Mouse (Mus musculus): ENCODE data around the gene Mpp3. TPM values are rescaled to one million over a fixed set of nuclear protein-coding genes. Genes with fewer than 3 reads are reported as not detected.

Mpp3 gene
- polyA plus RNA-seq, 1 experiment: not detected

DNA sequence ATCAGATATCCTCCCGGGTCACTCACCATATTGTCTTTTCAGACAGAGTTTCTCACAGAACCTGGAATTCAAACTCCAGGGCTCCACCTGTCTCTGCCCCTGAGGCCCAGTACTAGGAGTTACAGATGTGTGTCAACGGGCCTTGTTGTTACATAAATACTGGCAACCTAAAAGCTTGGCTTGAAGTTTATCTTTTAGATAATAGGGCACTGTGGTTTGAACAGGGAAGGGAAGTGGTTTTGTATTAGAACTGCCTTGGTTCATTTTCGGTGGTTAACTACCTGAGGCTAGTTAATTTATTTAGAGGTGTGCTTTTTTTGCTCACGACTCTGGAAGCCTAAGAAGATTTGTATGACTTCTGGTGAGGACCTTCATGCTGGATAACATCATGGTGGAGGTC, 74.8 kb downstream of the Mpp3 start:
- no peak overlapping the region for H3K4me3 ChIP-seq (replicated peaks)
- H3K9me3 ChIP-seq (ENCODE audit: control insufficient read depth, low read length): no peaks in the 10 kb centered on the region
- H3K27me3 ChIP-seq (ENCODE audit: control insufficient read depth): peaks cover 22% of the 10 kb centered on the region
- peaks cover 6% of the 10 kb centered on the region for H3K4me1 ChIP-seq (ENCODE audit: control insufficient read depth)
- TF ChIP-seq TAL1 (IDR thresholded peaks at IDR 0.05; ENCODE audit: low read length) (no peak), GATA1 (IDR thresholded peaks at IDR 0.05; ENCODE audit: low read length) (no peak)
- H3K36me3 ChIP-seq (ENCODE audit: control insufficient read depth): no peaks in the 10 kb centered on the region

DNA sequence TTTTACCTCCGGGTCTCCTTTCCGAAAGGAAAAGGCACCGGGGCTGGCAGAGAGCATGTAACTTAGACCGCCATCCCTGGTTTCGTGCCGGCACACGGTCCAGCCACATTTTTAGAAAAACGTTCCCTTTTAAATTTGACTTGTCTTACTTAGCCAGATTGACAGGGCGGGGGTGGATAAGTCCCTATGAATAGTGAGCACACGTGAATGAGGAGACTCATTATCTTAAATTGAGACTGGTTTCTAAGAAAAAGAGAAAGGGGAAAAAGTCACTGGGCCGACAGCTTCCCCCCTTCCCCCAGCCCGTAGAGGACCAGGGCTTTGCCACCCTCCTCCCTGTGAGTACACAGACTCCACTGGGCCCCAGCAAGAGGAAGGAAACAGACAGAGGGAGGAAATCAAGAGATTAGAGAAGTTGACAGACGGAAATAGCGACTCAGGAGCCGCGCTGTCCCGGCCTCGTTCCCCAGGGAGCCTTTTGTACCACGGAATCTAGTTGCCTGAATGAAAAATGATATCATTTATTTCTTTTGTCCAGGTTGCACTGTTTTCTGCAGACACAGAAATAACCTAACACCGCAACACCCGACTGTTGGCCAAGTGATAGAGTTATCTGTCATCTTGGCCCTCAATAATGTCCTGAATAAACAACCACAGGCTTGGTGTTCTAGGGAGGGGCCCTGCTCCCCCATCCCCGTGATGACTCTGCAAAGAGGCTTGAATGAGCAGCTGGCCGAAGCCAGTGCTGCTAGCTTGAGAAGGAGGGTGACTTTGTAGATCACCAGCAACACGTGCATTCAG, 75.5 kb downstream of the Mpp3 start:
- peaks cover 6% of the 10 kb centered on the region for H3K4me1 ChIP-seq (ENCODE audit: control insufficient read depth)
- H3K27me3 ChIP-seq (ENCODE audit: control insufficient read depth): peaks cover 22% of the 10 kb centered on the region
- no peak overlapping the region for H3K4me3 ChIP-seq (replicated peaks)
- H3K9me3 ChIP-seq (ENCODE audit: control insufficient read depth, low read length): no peaks in the 10 kb centered on the region
- no peaks in the 10 kb centered on the region for H3K36me3 ChIP-seq (ENCODE audit: control insufficient read depth)
- TF ChIP-seq TAL1 (IDR thresholded peaks at IDR 0.05; ENCODE audit: low read length): no peak

DNA sequence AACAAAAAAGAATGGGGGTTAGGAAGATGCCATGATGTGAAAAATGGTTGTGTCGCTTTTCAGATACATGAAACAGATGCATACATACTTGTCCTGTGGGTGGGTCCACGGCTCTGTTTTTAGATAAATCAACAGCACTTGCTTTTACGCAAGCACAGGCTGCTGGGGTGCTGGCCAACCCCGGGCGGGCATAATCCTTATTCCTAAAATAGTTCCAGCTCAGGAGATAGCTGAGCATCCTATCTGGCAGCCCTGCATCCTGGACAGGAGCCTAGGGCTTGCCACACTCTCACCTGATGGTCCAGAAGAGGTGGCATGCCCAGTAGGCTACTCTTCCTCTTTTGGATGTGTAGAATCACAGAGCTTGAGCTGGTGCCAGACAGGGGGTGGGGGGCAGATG, 78.2 kb downstream of the Mpp3 start:
- TF ChIP-seq TAL1 (IDR thresholded peaks at IDR 0.05; ENCODE audit: low read length): no peak
- TF ChIP-seq GATA1 (IDR thresholded peaks at IDR 0.05; ENCODE audit: low read length): no peak

More for the DNA sequence above, 78.2 kb downstream of the Mpp3 start:
- peaks cover 6% of the 10 kb centered on the region for H3K4me1 ChIP-seq (ENCODE audit: control insufficient read depth)
- H3K36me3 ChIP-seq (ENCODE audit: control insufficient read depth): no peaks in the 10 kb centered on the region
- peaks cover 22% of the 10 kb centered on the region for H3K27me3 ChIP-seq (ENCODE audit: control insufficient read depth)
- no peaks in the 10 kb centered on the region for H3K9me3 ChIP-seq (ENCODE audit: control insufficient read depth, low read length)
- H3K4me3 ChIP-seq (replicated peaks): no peak overlapping the region

Other genes with a start within 250 kb of the Mpp3 start
- 0.09 TPM in 1 of 2 replicates, not detected in the other for gene Etv4, start 243.1 kb downstream of the Mpp3 start, polyA plus RNA-seq (2012)
- not detected in 2 replicates for gene Meox1, start 134.1 kb downstream of the Mpp3 start, polyA plus RNA-seq (2012)
- 0.02 TPM in 1 of 2 replicates, not detected in the other for gene Sost, start 61.4 kb downstream of the Mpp3 start, polyA plus RNA-seq (2012)
- not detected in 2 replicates for gene Cfap97d1, start 44.2 kb downstream of the Mpp3 start, polyA plus RNA-seq (2012)
- 0.02 and 0.03 TPM in 2 replicates for gene Dusp3, start 41.4 kb downstream of the Mpp3 start, polyA plus RNA-seq (2012)
- not detected in 2 replicates for gene Cd300lg, start 13.0 kb upstream of the Mpp3 start, polyA plus RNA-seq (2012)
- 21.2 and 24.5 TPM in 2 replicates for gene Mpp2, start 60.1 kb upstream of the Mpp3 start, polyA plus RNA-seq (2012)
- gene Ppy, start 72.9 kb upstream of the Mpp3 start, polyA plus RNA-seq (2012): not detected in 2 replicates
- not detected in 2 replicates for gene Pyy, start 79.4 kb upstream of the Mpp3 start, polyA plus RNA-seq (2012)
- 0.14 and 0.16 TPM in 2 replicates for gene Nags, start 117.1 kb upstream of the Mpp3 start, polyA plus RNA-seq (2012)
- 1.1 and 1.7 TPM in 2 replicates for gene Tmem101, start 127.9 kb upstream of the Mpp3 start, polyA plus RNA-seq (2012)
- 8.9 TPM in 2 replicates for gene Lsm12, start 156.8 kb upstream of the Mpp3 start, polyA plus RNA-seq (2012)
- gene G6pc3, start 161.2 kb upstream of the Mpp3 start, polyA plus RNA-seq (2012): 0.30 and 0.50 TPM in 2 replicates
- 4.3 and 6.3 TPM in 2 replicates for gene Hdac5, start 201.7 kb upstream of the Mpp3 start, polyA plus RNA-seq (2012)
- 0.50 and 1.6 TPM in 2 replicates for gene BC030867, start 220.4 kb upstream of the Mpp3 start, polyA plus RNA-seq (2012)
- gene Asb16, start 240.3 kb upstream of the Mpp3 start, polyA plus RNA-seq (2012): 0.01 and 0.02 TPM in 2 replicates

Data from erythroblast, embryonic 14.5 days (primary cell).